Mouse (Mus musculus) neural tube, embryonic 11.5 days (tissue): ENCODE measurements around the gene Oxct1. TPM values are rescaled to one million over a fixed set of nuclear protein-coding genes. Genes with fewer than 3 reads are reported as not detected.
A peak's percentile ranks its signal among the peaks of the same experiment; 100 is the strongest.

Experiments
- ATAC-seq: fragments of 200-750 bp; cut with Nextera tagmentation; 2 replicates; pipeline ENCODE4 v1.8.0; 2017; ENCODE audit warnings: moderate number of reproducible peaks, mild to moderate bottlenecking, moderate TSS enrichment, moderate library complexity; ENCODE audit not compliant: insufficient read depth, low FRiP score, low TSS enrichment
- DNase-seq: peaks from one replicate; pipeline ENCODE4 v3.0.0-alpha.2; 2015; ENCODE audit warnings: low spot score
- H3K27ac ChIP-seq: fragments of 300-500 bp; sonication (generic); 2 replicates; pipeline ENCODE4 v1.5.1; 2014; ENCODE audit warnings: low read depth, mild to moderate bottlenecking, low read length
- H3K27me3 ChIP-seq: fragments of 300-500 bp; sonication (generic); 2 replicates; pipeline ENCODE4 v1.6.1; 2014; ENCODE audit warnings: mild to moderate bottlenecking, low read length, mixed read lengths; ENCODE audit not compliant: control insufficient read depth, insufficient read depth
- H3K36me3 ChIP-seq: fragments of 300-500 bp; sonication (generic); 2 replicates; pipeline ENCODE4 v1.6.1; 2014; ENCODE audit warnings: mild to moderate bottlenecking, low read length, moderate library complexity, mixed read lengths; ENCODE audit not compliant: control insufficient read depth, insufficient read depth
- H3K4me1 ChIP-seq: fragments of 300-500 bp; sonication (generic); 2 replicates; pipeline ENCODE4 v1.6.1; 2014; ENCODE audit warnings: low read length, mixed read lengths; ENCODE audit not compliant: control insufficient read depth, insufficient read depth
- H3K4me2 ChIP-seq: fragments of 300-500 bp; sonication (generic); 2 replicates; pipeline ENCODE4 v1.6.1; 2014; ENCODE audit warnings: low read depth, mild to moderate bottlenecking, moderate library complexity
- H3K4me3 ChIP-seq: fragments of 300-500 bp; sonication (generic); 2 replicates; pipeline ENCODE4 v1.5.1; 2014; ENCODE audit warnings: low read depth, low read length
- H3K9ac ChIP-seq: fragments of 300-500 bp; sonication (generic); 2 replicates; pipeline ENCODE4 v1.6.1; 2014; ENCODE audit warnings: mild to moderate bottlenecking, low read length
- H3K9me3 ChIP-seq: fragments of 300-500 bp; sonication (generic); 2 replicates; pipeline ENCODE4 v1.6.1; 2016; ENCODE audit warnings: low read length; ENCODE audit not compliant: control insufficient read depth
- WGBS: fragments of 180-500 bp; shearing (Covaris S2); extraction: QIAGEN DNeasy Blood & Tissue Kit; methylation state at CpG from one replicate; pipeline ENCODE4 v1.1.7; 2014; 5-methylcytosine and 5-hydroxymethylcytosine counted together
- polyA plus RNA-seq: library from polyadenylated mRNA; unstranded; fragments of >200 nt; fragmentation: Nextera tagmentation; extraction: Ambion mirVana; gene quantifications from 2 replicates; pipeline ENCODE4 v1.2.1, GENCODE M21; 2014

Gene Oxct1
- polyA plus RNA-seq, 1 experiment from 2014 or later: 163 TPM

DNA sequence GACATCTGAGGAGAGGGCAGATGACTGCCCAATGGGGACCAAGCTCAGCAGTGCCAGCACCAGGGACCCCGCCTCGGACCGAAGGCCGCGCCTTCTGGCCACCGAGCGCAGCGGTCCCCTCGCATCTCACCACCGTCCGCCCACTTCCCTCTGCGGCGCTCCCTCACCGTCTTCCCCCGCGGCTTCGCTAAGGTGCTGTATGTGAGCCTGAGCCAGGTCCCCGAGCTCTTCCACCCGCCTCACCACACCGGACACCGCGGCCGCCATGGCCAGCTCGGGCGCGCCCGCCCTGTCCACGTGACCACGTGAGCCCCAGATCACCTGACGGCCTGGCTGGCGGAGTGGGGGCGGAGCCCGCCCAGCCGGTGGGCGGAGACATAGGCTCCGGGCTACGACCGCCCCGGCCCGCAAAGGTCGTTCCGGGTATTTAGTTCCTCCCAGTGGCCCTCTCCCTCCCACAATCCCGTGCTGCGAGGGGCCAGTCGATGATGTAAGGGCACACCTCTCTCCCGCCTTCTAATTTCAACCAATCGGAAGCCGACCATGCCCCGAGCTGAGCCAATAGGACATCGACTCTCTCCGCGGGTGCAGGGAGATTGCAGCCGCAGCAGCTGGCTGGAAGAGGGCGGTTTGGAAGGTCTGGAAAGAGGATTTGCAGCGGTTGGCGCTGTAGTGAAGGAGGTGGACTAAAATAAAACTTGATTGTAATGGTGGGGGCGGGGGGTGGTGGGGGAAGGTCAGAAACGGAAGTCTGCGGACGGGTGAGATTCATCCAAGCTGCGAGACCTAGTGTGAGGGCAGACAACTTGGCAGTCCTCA lies 30.5 kb upstream of the Oxct1 start, which contains the start of gene AW549877:
TSS of gene AW549877 (minus strand) at position 297 of the 819 bp plus-strand sequence.
- H3K4me1 ChIP-seq: no peaks in the 10 kb centered on the region; the same call in 1 of the 2 replicates
- H3K9me3 ChIP-seq: no peaks in the 10 kb centered on the region
- peak; percentile 99 for DNase-seq
- H3K36me3 ChIP-seq: peaks cover 2% of the 10 kb centered on the region; the same call in 1 of the 2 replicates
- H3K27ac ChIP-seq: peak within 1 kb of the TSS; percentile 67
- ATAC-seq: peak; percentile 100
- under 1% methylated on average over 61 of the region's 61 CpGs for WGBS
- H3K27me3 ChIP-seq: no peaks in the 10 kb centered on the region
- H3K4me2 ChIP-seq: peak within 1 kb of the TSS; percentile 47
- peak within 1 kb of the TSS; percentile 63 for H3K4me3 ChIP-seq
- H3K9ac ChIP-seq: peak within 1 kb of the TSS; percentile 74

DNA sequence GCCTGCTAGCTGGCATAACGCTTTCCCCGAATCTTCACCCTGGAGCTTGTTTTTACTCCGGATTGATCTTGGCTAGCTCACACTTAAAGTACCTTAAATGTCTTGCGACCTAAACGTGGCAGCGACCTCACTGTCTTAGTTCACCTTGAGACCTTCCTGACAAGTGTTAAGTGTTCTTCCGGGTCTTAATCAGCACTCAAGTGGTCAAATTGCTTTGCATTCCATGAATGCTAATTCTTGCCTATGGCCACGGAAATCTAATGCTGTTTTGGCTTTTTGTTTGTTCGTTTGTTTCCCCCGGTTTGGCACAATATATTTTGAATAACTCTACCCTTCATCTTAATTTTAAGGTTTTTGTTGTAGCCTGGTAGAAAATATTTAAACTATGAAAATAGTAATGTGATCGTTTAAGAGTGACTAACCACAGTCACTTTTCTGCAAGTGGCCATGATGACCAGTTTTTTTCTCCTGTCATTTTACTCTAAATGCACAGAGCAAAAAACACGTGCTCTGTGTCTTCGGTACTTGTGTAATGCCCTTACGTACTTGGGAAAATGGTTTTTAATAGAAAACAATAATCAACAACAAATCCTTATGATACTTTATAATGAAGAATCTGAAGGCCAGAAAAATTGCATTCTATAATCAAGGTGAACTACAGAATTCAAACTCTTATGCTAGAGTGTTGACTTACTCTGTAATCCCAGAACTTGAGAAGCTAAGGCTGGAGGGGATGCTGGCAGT lies 29.7 kb upstream of the Oxct1 start:
- Histone ChIP-seq H3K36me3 (peaks cover 2% of the 10 kb centered on the region; the same call in 1 of the 2 replicates), H3K4me3 (peak overlapping the region; percentile 63), H3K27me3 (no peaks in the 10 kb centered on the region), H3K27ac (peak overlapping the region; percentile 11; the same call in 1 of the 2 replicates), H3K9ac (no peak overlapping the region; the same call in 1 of the 2 replicates), H3K9me3 (no peaks in the 10 kb centered on the region), H3K4me1 (no peaks in the 10 kb centered on the region; the same call in 1 of the 2 replicates), H3K4me2 (peak overlapping the region; percentile 47)
- DNase-seq (no peak), ATAC-seq (no peak)
- WGBS: 24% methylated on average over 14 of the region's 14 CpGs

DNA sequence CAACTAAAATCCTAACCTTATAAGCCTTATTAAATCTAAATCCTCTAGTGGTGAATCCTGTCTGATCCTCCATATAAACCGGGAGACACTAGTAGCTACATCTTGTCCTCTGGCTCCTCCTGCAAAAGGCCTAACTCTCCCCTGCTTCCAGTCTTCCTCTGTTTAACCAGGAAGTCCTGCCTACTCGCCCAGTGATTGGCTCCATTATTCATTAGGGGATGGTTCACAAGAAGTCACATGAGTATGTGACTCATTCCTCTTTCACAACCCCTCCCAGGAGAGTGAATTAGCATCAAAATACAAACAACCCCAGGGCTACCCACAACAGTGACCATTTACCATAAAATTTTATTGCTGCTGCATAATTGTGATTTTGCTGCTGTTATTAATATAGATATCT lies 27.0 kb upstream of the Oxct1 start:
- no peak overlapping the region for H3K4me2 ChIP-seq
- WGBS: 74% methylated on average over 2 of the region's 2 CpGs
- DNase-seq: no peak
- no peak overlapping the region for H3K27ac ChIP-seq
- no peaks in the 10 kb centered on the region for H3K9me3 ChIP-seq
- H3K9ac ChIP-seq: no peak overlapping the region
- H3K4me1 ChIP-seq: no peaks in the 10 kb centered on the region; the same call in 1 of the 2 replicates
- no peak overlapping the region for H3K4me3 ChIP-seq
- ATAC-seq: no peak
- H3K27me3 ChIP-seq: no peaks in the 10 kb centered on the region
- H3K36me3 ChIP-seq: no peaks in the 10 kb centered on the region

DNA sequence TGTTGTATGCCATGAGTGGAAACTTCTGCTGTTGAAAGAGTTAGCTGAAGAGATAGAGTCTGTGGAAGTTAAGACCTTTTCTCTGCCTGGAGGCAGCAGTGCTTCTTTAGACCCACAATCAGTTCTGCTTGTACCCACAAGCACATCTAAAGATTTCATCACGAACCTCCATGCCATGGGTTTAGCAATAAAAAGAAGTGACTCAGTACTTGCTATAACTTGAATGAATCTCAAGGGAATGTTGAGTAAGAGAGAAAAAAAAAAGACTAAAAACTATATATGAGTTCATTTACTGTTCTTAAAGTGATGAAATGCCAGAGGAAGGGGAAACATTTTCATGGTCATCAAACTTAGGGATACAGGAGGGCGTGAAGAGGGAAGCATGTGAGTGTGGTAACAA lies 25.6 kb upstream of the Oxct1 start:
- Histone ChIP-seq H3K4me1 (no peaks in the 10 kb centered on the region; the same call in 1 of the 2 replicates), H3K27ac (no peak overlapping the region), H3K36me3 (no peaks in the 10 kb centered on the region), H3K4me2 (no peak overlapping the region), H3K27me3 (no peaks in the 10 kb centered on the region), H3K9ac (no peak overlapping the region), H3K9me3 (no peaks in the 10 kb centered on the region), H3K4me3 (no peak overlapping the region)
- WGBS: 82% methylated on average over 2 of the region's 2 CpGs
- no peak for DNase-seq
- no peak for ATAC-seq

DNA sequence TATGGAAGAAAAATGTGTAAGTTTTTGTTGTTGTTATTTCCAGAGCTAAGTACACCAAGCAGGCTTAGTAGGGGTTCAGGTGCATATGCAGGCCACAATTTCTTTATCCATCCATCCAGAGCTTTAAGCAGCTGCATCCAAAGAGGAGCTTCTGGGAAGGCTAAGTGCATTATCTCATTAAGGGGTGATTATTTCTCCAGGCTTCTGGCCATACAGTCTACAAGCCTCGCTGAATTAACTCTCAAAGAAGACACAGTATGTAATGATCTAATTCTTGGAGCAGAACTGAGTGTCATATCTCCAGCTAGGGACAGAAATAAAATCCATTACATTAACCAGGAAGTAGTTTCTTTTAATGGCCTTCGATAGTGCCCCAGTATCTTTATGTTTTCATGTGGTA lies 12.3 kb upstream of the Oxct1 start:
- 75% methylated on average over 2 of the region's 2 CpGs for WGBS
- Histone ChIP-seq H3K9ac (no peak overlapping the region), H3K36me3 (no peaks in the 10 kb centered on the region), H3K27ac (no peak overlapping the region), H3K4me3 (no peak overlapping the region), H3K4me1 (no peaks in the 10 kb centered on the region), H3K4me2 (no peak overlapping the region), H3K9me3 (no peaks in the 10 kb centered on the region), H3K27me3 (no peaks in the 10 kb centered on the region)
- ATAC-seq (no peak), DNase-seq (no peak)

DNA sequence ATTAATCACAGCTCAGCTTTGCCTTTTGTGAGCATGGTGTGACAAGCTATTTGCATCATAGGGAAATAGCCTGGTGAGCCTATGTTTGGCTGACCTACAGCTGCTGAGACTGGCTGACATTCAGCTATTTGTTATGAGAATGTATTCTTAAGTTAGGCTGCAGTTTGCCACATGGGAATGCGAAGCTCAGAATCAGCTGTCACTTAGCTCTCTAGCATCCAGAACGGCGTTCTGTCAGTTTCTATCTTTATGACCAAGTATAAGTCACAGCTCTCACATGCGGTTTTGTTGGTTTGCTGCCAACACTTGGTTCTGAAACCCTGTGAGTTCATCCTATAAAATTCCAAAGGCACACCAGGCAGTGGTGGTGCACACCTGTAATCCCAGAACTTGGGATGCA lies 5.5 kb upstream of the Oxct1 start:
- ATAC-seq: no peak
- 74% methylated on average over 4 of the region's 4 CpGs for WGBS

DNA sequence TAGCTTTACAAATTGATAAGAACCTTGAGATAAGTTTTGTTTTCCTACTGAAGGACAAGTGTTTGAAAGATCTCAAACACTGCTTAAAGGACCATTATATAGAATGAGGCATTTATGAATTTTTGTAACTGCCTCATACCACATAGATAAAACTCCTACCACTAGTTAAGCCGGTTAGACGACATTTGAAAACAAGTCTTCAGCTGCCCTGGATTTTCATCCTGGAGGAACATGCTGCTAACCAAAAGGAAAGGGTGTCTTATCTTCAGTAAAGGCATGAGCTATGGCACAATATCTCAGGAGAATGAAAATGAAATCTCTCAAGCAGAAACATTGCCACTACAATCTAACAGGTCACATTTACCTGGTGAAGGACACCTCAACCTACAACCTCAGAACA lies 2.4 kb upstream of the Oxct1 start:
- H3K9me3 ChIP-seq: no peaks in the 10 kb centered on the region
- H3K36me3 ChIP-seq: no peaks in the 10 kb centered on the region
- H3K4me2 ChIP-seq: no peak overlapping the region
- H3K4me1 ChIP-seq: 0 out of 2 replicates have a peak, but pooled peaks cover 3% of the 10 kb centered on the region
- 93% methylated on average over 2 of the region's 2 CpGs for WGBS
- DNase-seq (no peak), ATAC-seq (no peak)
- H3K4me3 ChIP-seq: no peak overlapping the region
- no peaks in the 10 kb centered on the region for H3K27me3 ChIP-seq
- no peak overlapping the region for H3K27ac ChIP-seq
- no peak overlapping the region for H3K9ac ChIP-seq

More for the DNA sequence above, 5.5 kb upstream of the Oxct1 start:
- Histone ChIP-seq H3K4me3 (no peak overlapping the region), H3K9ac (no peak overlapping the region), H3K4me1 (no peaks in the 10 kb centered on the region), H3K27ac (no peak overlapping the region), H3K36me3 (no peaks in the 10 kb centered on the region), H3K27me3 (no peaks in the 10 kb centered on the region), H3K9me3 (no peaks in the 10 kb centered on the region), H3K4me2 (no peak overlapping the region)
- DNase-seq: no peak

DNA sequence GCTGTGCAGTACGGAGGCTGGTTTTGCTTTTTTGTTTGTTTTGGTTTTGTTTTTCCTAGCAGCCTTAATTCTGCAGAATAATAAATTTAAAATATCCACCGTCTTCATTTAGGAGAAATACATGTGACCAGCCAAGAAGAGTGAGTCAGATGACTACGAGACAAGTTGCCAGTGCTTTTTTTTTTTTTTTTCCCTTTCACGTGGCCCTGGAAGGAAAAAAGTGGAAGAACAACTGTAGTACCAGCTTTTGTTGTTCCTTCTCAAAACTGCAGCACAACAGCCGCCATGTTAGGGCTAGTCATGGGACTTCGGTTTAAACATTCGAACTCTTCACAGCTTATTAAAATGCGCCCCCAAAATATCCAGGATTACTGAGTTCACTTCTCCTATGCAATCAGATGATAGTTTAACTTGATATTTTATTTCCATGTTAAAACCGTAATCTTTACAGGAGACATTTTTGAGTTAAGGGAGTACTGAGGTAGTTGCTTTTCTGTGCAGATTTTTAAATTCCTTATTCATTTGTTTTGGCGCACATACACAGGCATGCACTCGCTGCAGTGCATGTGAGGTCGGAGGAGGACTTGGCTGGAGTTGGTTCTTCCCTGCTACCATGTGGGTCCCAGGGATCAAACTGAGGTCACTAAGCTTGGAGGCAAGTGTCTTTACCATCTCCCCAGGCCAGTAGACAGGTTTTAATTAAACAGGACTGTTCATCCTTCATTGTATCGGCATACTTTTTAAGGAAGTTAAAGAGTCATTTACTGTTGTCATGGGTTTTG lies 1.3 kb upstream of the Oxct1 start:
- Histone ChIP-seq H3K9me3 (no peaks in the 10 kb centered on the region), H3K27ac (no peak overlapping the region), H3K4me2 (no peak overlapping the region), H3K27me3 (no peaks in the 10 kb centered on the region), H3K36me3 (no peaks in the 10 kb centered on the region), H3K4me3 (no peak overlapping the region), H3K9ac (no peak overlapping the region), H3K4me1 (0 out of 2 replicates have a peak, but pooled peaks cover 3% of the 10 kb centered on the region)
- WGBS: 87% methylated on average over 13 of the region's 13 CpGs
- ATAC-seq: no peak
- no peak for DNase-seq
